Mouse (Mus musculus): ENCODE measurements around the gene Tgfbr2.
"Not testable (repeated sequence)": the region's sequence is repeated elsewhere in the genome, so short reads cannot be mapped to it uniquely, and the experiment has no call there.

Tgfbr2 gene

GRCm38 (mm10) chr9:116111149-116111970 lies 63.8 kb downstream of the Tgfbr2 start:
- no peak for DNase-seq

DNA sequence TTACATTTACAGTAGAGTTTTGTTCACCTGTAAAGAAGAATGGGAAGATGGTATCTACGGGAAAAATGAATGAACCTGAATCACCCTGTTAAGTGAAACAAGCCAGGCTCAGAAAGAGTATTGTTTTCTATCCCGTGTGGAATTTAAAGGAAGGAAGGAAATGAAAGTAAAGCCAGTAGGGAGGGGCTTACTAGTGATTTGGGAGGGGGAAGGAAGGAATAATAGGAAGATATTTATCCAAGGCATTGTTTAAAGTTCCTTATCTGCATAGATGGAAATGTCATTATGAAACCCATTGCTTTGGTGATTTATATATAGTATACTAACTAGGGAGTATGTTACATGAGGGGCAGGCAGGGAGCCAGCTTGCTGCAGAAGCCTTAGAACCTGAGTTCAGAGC lies 66.4 kb downstream of the Tgfbr2 start:
- DNase-seq, result no peak

DNA sequence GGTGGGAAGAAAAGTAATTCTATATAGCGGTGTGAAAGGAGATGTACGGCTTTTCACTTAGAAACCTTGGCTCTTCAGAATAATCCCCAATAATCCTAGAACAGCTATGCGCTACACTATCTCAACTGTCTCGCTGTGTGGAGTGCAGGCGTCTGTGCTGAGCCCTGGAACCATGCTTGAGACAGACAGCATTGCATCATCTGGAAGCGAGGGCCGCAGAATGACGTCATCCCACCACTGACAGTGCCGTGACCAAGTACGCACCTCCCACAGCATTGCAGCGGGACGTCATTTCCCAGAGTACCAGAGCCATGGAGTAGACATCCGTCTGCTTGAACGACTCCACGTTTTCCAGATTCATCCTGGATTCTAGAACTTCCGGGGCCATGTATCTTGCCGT lies 70.4 kb downstream of the Tgfbr2 start:
- DNase-seq, result no peak

- no peak for DNase-seq
These were observed 73.3 kb downstream of the Tgfbr2 start for GRCm38 (mm10) chr9:116101842-116102241.

GRCm38 (mm10) chr9:116100015-116100414 lies 75.1 kb downstream of the Tgfbr2 start:
- no peak for DNase-seq

- DNase-seq, result no peak
These were observed 75.6 kb downstream of the Tgfbr2 start for GRCm38 (mm10) chr9:116099596-116099993.

DNA sequence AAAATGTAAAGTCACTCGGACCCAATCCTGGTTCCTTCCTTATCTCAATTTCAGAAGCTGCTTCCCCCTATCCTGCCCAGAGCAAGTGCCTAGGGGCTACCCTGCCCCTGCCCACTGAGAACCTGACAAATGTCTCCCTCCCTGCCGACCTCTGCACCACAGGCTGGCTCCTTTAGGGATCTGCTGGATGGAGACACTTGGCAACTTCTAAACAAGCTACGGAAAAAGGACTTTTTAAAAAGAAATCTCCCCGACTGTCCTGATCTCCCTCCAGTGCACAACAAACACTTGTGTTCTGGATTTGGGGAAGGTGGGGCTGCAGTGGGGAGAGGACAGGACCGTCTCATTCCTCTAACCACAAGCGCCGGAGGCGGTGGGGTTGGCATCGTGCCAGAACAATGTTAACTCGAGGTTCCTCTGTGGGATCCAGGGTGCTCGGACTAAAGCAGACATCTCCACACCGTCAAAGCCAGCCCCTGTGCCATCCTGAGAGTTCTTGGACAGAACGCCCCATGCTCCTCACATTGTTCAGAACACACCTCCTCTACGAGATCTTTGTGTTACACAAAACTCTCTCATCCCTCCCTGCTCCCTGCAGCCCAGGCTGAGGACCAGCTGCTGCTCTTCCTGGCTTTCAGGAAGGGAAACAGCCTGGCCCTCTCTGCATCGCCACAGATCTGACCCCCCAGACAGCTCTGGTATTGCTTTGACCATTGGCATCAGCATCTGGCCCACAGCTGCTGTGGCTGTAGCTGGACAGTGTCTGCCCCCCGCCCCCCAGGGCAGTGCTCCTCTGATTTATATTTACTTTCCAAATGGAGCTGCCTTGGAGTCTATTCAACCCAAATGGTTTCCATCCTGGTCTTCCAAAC lies 76.2 kb downstream of the Tgfbr2 start:
- no peak for DNase-seq

DNA sequence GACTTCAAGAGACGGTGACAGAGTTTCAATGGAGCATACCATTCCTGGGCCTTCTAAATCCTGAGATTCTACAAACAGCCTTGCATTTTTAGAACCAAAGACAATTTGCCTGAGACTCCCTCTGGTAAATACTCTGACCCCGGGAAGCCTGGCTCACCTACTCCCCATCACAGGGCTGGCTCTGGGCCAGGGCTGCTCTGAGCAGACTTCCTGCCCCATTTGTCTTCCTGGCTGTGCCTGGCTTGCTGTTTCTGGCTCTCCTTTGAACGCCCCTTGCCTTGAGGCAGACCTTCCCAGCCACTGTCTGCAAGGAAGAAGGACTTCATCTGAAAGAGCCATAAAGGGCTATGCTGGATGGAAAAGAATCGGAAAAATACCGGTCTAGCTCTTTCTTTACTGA lies 83.2 kb downstream of the Tgfbr2 start:
- DNase-seq, result peak; percentile 37

- no peak for DNase-seq
These were observed 83.9 kb downstream of the Tgfbr2 start for GRCm38 (mm10) chr9:116091101-116091841.

DNA sequence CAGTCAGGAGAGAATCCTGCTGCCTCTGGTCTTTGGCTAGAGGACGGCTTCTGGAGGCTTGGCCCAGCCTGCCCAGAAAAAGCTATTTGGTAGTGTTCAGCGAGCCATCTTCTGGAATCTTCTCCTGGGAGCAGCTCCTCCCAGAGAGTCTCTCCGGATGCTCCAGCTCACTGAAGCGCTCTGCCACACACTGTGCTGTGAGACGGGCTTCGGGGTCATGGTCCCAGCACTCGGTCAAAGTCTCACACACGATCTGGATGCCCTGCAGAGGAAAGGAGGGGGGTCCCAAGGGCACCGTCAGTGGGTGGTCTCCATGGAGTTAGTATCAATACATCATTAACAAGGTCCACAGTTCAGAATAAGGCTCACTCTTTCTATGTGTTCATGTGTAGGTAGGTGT lies 84.9 kb downstream of the Tgfbr2 start:
- DNase-seq, result no peak

DNA sequence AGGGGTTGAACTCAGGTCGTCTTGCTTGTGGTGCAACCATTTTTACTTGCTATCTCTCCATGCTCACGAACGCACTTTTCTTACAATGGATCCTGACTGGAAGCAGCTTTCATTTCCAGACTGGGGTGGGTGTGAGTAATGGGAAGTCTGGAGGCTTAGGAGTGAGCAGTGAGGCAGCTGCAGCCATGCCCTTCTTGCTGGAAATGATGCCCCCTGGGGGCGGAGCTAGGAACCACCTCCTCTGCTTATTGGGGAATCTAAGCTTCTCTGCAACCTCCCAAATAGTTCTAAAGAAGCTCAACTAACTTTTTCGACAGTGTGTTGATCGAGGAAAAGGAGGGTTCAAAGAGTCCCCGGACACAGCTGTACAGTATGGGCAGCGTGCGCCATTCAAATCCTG lies 86.2 kb downstream of the Tgfbr2 start:
- DNase-seq, result peak; percentile 76

DNA sequence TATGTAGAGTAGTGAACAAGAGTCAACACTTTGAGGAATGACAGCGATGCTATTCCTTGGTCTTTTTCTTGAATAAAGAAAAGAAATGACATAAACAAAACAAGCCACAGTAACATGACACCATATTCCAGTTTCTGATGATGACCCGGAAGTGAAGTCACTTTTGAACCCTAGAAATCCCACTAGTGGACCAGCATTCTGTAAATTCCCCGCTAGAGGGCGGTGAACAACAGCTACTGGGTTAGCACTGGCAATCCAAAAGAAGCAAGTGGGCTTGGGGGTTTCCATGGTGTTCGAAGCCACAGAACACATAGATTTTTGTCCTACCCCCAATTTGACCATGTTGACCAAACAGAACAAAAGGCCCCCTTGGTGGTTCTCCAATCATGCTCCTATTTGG lies 87.3 kb downstream of the Tgfbr2 start:
- peak; percentile 83 for DNase-seq

GRCm38 (mm10) chr9:116087263-116087662 lies 87.9 kb downstream of the Tgfbr2 start:
- no peak for DNase-seq

DNA sequence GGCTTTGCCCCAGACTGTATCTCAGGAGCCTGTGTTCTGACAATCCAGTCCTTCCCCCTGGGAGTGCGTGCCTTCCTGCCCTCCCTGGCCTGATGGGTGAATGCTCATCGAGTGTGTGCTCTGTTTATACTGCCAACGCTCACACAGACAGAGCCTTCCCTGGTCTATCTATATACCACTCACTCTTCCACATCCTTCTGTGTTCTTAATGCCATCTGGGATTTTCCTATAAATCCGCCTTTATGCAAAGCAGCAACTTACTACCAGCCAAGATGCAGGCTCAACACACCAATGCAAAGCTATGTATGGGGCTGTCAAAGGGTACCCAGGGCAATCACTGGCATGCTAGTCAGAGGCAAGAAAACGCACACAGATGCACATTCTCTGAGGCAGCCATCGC lies 89.2 kb downstream of the Tgfbr2 start:
- no peak for DNase-seq

GRCm38 (mm10) chr9:116084324-116084931 lies 90.7 kb downstream of the Tgfbr2 start:
- no peak for DNase-seq

DNA sequence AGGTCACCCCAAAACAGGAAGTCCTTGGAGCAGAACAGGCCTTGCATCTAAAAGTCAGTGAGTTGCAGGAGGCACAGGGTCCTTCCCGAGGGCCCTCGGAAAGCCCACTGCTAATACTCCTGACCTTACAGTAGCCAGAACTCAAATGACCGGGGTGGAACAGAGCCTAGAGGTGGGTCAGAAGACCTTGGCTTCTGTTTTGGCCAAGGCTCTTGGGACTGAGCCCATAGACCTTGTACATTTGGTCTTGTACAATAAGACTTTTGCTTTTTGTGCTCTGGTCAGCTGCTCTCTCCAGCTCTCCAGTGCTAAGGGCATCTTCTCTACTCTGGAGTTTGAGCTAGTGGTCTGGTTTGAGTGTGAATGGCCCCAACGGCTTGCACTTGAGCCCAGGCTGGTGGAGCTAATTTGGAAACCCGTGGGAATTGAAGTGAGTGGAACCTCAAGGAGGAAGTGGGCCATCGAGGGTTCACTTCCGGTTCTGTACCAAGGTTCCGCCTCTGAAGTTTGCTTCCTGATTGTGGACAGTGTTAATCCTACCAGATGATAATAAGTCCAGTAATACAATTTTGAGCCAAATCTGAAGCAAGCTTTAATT lies 91.3 kb downstream of the Tgfbr2 start:
- no peak for DNase-seq

- DNase-seq, result no peak
These were observed 91.9 kb downstream of the Tgfbr2 start for GRCm38 (mm10) chr9:116083300-116083699.

- DNase-seq, result no peak
These were observed 93.4 kb downstream of the Tgfbr2 start for GRCm38 (mm10) chr9:116081781-116082180.

DNA sequence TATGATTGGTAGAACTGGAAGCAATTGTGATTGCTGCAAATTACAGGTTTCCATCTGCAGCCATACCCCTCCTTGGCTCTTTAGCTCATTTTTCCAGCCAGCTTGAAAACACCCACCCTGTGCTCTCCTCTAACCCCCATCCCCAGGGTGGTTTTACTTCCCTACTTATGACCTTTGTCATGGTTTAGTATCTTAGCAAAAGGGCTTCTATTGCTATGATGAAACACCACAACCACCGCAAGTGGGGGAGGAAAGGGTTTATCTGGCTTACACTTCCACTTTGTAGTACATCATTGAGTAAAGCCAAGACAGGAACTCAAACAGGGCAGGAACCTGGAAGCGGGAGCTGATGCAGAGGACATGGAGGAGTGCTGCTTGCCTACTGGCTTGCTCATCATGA lies 97.7 kb downstream of the Tgfbr2 start:
- peak; percentile 48 for DNase-seq

DNA sequence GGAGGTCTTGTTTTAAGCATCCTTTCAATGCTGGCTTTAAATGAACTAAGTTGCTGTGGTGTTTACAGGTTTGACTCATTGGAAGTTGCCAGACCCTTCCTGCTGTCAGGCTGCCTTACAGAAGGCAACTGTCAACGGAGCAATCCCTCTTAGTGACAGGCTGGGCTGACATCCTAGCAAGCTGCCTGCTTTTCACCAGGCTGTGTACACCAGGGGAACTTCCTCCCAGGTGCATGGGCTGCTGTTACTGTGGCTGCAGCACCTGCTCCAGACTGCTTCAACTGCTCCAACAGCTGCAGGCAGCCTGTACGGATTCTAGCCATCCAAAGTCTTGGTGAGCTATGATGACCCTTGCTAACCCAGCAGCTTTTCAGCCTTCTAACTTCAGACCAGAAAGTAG lies 98.2 kb downstream of the Tgfbr2 start:
- DNase-seq, result peak; percentile 86

- no peak for DNase-seq
These were observed 99.0 kb downstream of the Tgfbr2 start for GRCm38 (mm10) chr9:116076163-116076562.

DNA sequence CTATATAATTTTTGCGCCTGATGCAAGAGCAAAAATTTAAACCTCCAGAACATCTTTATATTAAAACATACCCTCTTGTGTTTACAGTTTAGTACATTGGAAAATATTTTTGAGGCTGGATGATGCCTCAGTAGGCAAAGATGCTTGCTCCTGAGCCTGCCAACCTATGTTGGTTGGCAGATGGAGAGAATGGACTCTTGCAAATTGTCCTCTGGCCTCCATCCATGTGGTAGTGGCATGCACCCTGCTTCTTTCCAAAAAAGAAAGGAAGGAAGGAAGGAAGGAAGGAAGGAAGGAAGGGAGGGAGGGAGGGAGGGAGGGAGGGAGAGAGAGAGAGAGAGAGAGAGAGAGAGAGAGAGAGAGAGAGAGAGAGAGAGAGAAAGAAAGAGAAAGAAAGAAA lies 103.6 kb downstream of the Tgfbr2 start:
- DNase-seq, result not testable (repeated sequence)
